34 mouse cellular contexts compared by ENCODE assay signal in the genomic region with DNA sequence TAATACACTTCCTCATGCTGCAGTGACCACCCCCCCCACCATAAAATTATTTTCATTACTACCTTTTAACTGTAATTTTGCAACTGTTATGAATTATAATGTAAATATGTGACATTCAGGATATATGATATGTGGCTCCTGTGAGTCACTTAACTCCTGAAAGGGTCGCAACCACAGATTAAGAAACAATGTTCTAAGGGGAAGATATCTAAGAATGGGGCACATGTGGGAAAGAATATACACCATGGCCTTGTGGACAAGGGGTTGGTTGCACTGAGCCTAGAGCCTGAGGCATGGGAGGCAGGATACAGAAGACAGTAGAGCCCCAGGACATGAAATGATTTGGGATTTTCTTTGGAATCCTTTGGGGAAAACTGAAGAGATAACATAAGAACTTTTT. TPM values are rescaled to one million over a fixed set of nuclear protein-coding genes. Genes with fewer than 3 reads are reported as not detected.
"Had no signal": no experiment of that assay in that cellular context is flagged by ENCODE, and none has a peak within 500 bp of the region (broad histone marks: within the 10 kb centered on the region; RNA-seq: fewer than 3 reads in every experiment).

No protein-coding gene starts in this region.

- H3K4me1 ChIP-seq: hindbrain, embryonic 13.5 days; hindbrain, embryonic 15.5 days; intestine, embryonic 15.5 days had no signal

- H3K9me3 ChIP-seq: heart, embryonic 13.5 days; heart, embryonic 15.5 days; hindbrain, embryonic 10.5 days; hindbrain, embryonic 12.5 days; hindbrain, embryonic 13.5 days; hindbrain, embryonic 15.5 days; intestine, embryonic 15.5 days; kidney, embryonic 15.5 days had no signal

- H3K36me3 ChIP-seq: heart, embryonic 13.5 days; heart, embryonic 15.5 days; hindbrain, embryonic 10.5 days; hindbrain, embryonic 12.5 days; hindbrain, embryonic 13.5 days; hindbrain, embryonic 15.5 days; intestine, embryonic 15.5 days; kidney, embryonic 15.5 days had no signal

- H3K4me3 ChIP-seq: heart, embryonic 13.5 days; heart, embryonic 15.5 days; hindbrain, embryonic 10.5 days; hindbrain, embryonic 12.5 days; hindbrain, embryonic 13.5 days; hindbrain, embryonic 15.5 days; intestine, embryonic 15.5 days; kidney, embryonic 15.5 days; layer of hippocampus, adult 2 months; left cerebral cortex, adult 2 months had no signal

- H3K27ac ChIP-seq: heart, embryonic 13.5 days; heart, embryonic 15.5 days; hindbrain, embryonic 10.5 days; hindbrain, embryonic 12.5 days; hindbrain, embryonic 13.5 days; hindbrain, embryonic 14.5 days; hindbrain, embryonic 15.5 days; hindbrain, postnatal 0 days; intestine, embryonic 15.5 days; kidney, embryonic 15.5 days; kidney, postnatal 0 days; layer of hippocampus, adult 2 months; left cerebral cortex, adult 2 months had no signal

- ATAC-seq: hindbrain, embryonic 16.5 days; hindbrain, postnatal 0 days; inflammation-experienced regulatory T-cells, adult 6 months; intestine, embryonic 15.5 days; intestine, embryonic 16.5 days; intestine, postnatal 0 days had no signal

- H3K4me2 ChIP-seq: heart, embryonic 13.5 days; heart, embryonic 15.5 days; hindbrain, embryonic 12.5 days; hindbrain, embryonic 13.5 days; hindbrain, embryonic 14.5 days; hindbrain, embryonic 15.5 days; intestine, embryonic 15.5 days; kidney, embryonic 15.5 days had no signal

- H3K27me3 ChIP-seq: heart, embryonic 13.5 days; heart, embryonic 15.5 days; hindbrain, embryonic 12.5 days; hindbrain, embryonic 13.5 days; hindbrain, embryonic 15.5 days; intestine, embryonic 15.5 days; kidney, embryonic 15.5 days had no signal

- DNase-seq: heart, postnatal 10 days; heart, postnatal 14 days; heart, postnatal 36 days; heart, postnatal 4 days; kidney, adult 11 months; kidney, adult 18-20 months; kidney, adult 2 months; kidney, adult 8-10 months; kidney, adult 9 months; kidney, postnatal 10 days; kidney, postnatal 14 days; kidney, postnatal 25 days; kidney, postnatal 36 days; kidney, postnatal 4 days; layer of hippocampus, adult 9-11 months; layer of hippocampus, postnatal 36 days had no signal

- H3K9ac ChIP-seq: heart, embryonic 13.5 days; heart, embryonic 15.5 days; hindbrain, embryonic 12.5 days; hindbrain, embryonic 13.5 days; hindbrain, embryonic 14.5 days; hindbrain, embryonic 15.5 days; intestine, embryonic 15.5 days; kidney, embryonic 15.5 days had no signal

RNA-seq across cellular contexts. Expression of gene Sstr4, which starts 50.5 kb away (rescaled TPM):
- total RNA-seq: hematopoietic stem cell, adult 5-6 weeks had no signal
- polyA plus RNA-seq: inflammation-experienced regulatory T-cells, adult 6 months had no signal
